8 mouse cellular contexts compared by ENCODE assay signal in the genomic region with DNA sequence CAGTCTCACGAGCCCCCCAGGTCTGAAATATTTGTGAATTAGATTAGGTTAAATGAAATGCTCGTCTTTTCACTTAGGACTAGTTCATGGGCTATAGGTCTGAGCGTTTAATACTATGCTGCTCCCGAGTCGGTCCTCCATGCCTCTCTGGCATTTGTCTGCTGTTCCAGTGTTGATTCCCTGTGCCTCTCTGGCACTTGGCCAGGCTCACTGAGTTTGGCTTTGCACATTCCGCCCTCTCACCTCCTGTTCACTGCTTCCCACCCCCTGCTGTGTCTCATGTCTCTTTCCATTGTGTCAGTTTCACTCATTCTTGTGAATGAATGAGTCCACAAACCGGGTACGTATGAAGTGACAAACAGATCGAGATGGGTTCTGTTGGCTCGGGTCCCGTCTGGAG.
A peak's percentile ranks its signal among the peaks of the same experiment; 100 is the strongest.
DNase-seq lines count a peak whose midpoint lies in the region; ATAC-seq and TF ChIP-seq lines count a peak whose summit lies in the region.

No protein-coding gene starts in this region.

- intact Hi-C loops in left cerebral cortex, postnatal 4 days (cut with DNase I), result loop anchor here (10.0 kb wide), 1 partner anchor 574 kb away; no protein-coding TSS in a partner anchor
- intact Hi-C loops in gastrocnemius, postnatal 14 days (cut with DNase I; ENCODE audit: low total_unique reads), result loop anchor here (10.0 kb wide), 2 partner anchors 354 to 574 kb away; no protein-coding TSS in a partner anchor

- no peak overlapping the region for H3K4me3 ChIP-seq in hindbrain, embryonic 16.5 days (ENCODE audit: low read length)
- no peak overlapping the region for H3K4me3 ChIP-seq in hindbrain, embryonic 13.5 days
- no peak overlapping the region for H3K4me3 ChIP-seq in liver, postnatal 0 days (ENCODE audit: low read depth, low read length)

- H3K36me3 ChIP-seq in hindbrain, embryonic 16.5 days (ENCODE audit: control insufficient read depth, insufficient read depth, low read length), result no peaks in the 10 kb centered on the region; the same call in 1 of the 2 replicates
- H3K36me3 ChIP-seq in hindbrain, embryonic 13.5 days, result peaks cover 19% of the 10 kb centered on the region
- no peaks in the 10 kb centered on the region for H3K36me3 ChIP-seq in liver, postnatal 0 days (replicated peaks; ENCODE audit: insufficient read depth, low read length)

- 59% methylated on average over 11 of the region's 11 CpGs for WGBS in hindbrain, embryonic 16.5 days
- WGBS in hindbrain, embryonic 13.5 days, result 56% methylated on average over 11 of the region's 11 CpGs
- WGBS in liver, postnatal 0 days (ENCODE audit: insufficient replicate concordance), result 78% methylated on average over 11 of the region's 11 CpGs

- TF ChIP-seq CTCF in liver, postnatal 0 days (IDR thresholded peaks at IDR 0.05; ENCODE audit: low read depth), result no peak

- TF ChIP-seq EP300 in liver, postnatal 0 days (IDR thresholded peaks at IDR 0.05; ENCODE audit: low read depth), result no peak

- no peaks in the 10 kb centered on the region for H3K4me1 ChIP-seq in hindbrain, embryonic 16.5 days (ENCODE audit: control insufficient read depth, insufficient read depth, low read depth, low read length)
- no peaks in the 10 kb centered on the region for H3K4me1 ChIP-seq in hindbrain, embryonic 13.5 days (replicated peaks)
- no peaks in the 10 kb centered on the region for H3K4me1 ChIP-seq in liver, postnatal 0 days (ENCODE audit: insufficient read depth)

- H3K9me3 ChIP-seq in hindbrain, embryonic 16.5 days (ENCODE audit: control insufficient read depth, low read length), result no peaks in the 10 kb centered on the region
- H3K9me3 ChIP-seq in hindbrain, embryonic 13.5 days, result no peaks in the 10 kb centered on the region
- H3K9me3 ChIP-seq in liver, postnatal 0 days (ENCODE audit: low read length), result no peaks in the 10 kb centered on the region

- no peaks in the 10 kb centered on the region for H3K27me3 ChIP-seq in hindbrain, embryonic 16.5 days (replicated peaks; ENCODE audit: control insufficient read depth, insufficient read depth, low read length)
- H3K27me3 ChIP-seq in hindbrain, embryonic 13.5 days, result peaks cover 15% of the 10 kb centered on the region
- H3K27me3 ChIP-seq in liver, postnatal 0 days (ENCODE audit: insufficient read depth, low read length), result no peaks in the 10 kb centered on the region

- H3K4me2 ChIP-seq in hindbrain, embryonic 16.5 days (ENCODE audit: low read length), result no peak overlapping the region
- H3K4me2 ChIP-seq in hindbrain, embryonic 13.5 days, result no peak overlapping the region
- H3K4me2 ChIP-seq in liver, postnatal 0 days (ENCODE audit: low read depth, low read length), result no peak overlapping the region

- ATAC-seq in hindbrain, embryonic 16.5 days, result 0 out of 2 replicates have a peak, but pooled peaks have one; percentile 27
- no peak for ATAC-seq in hindbrain, embryonic 13.5 days (ENCODE audit: low FRiP score)
- no peak for ATAC-seq in liver, postnatal 0 days
- no peak for ATAC-seq in erythroblast, adult 5-6 weeks (replicated peaks; ENCODE audit: low FRiP score, poor library complexity, severe bottlenecking)

- DNase-seq in adrenal gland, postnatal 25 days, result peak; percentile 15
- peak; percentile 39 to 41 for DNase-seq in frontal cortex, postnatal 10 days (ENCODE audit: low spot score in 2 of 2)
- DNase-seq in left cerebral cortex, postnatal 4 days, result peak; percentile 81
- no peak for DNase-seq in liver, postnatal 0 days
- no peak for DNase-seq in gastrocnemius, postnatal 14 days

- no peak overlapping the region for H3K27ac ChIP-seq in hindbrain, embryonic 16.5 days (ENCODE audit: low read depth, low read length)
- no peak overlapping the region for H3K27ac ChIP-seq in hindbrain, embryonic 13.5 days
- no peak overlapping the region for H3K27ac ChIP-seq in liver, postnatal 0 days (ENCODE audit: low read depth)

- H3K9ac ChIP-seq in hindbrain, embryonic 16.5 days (ENCODE audit: low read depth, low read length), result no peak overlapping the region
- H3K9ac ChIP-seq in hindbrain, embryonic 13.5 days, result no peak overlapping the region
- no peak overlapping the region for H3K9ac ChIP-seq in liver, postnatal 0 days (replicated peaks)

Comparison
In these comparisons a context has a peak if more than half of its experiments do, and no peak if none do; other contexts are left out.
1. DNase-seq: peak in adrenal gland, postnatal 25 days (single experiment), frontal cortex, postnatal 10 days (2 of 2) and left cerebral cortex, postnatal 4 days (single experiment); none in liver, postnatal 0 days (single experiment) and gastrocnemius, postnatal 14 days (single experiment).